Mouse (Mus musculus): ENCODE results near the gene Gm17387.

The Gm17387 gene

GRCm38 (mm10) chr7:141047581-141048225 lies 18.8 kb downstream of the Gm17387 start:
- no peak for DNase-seq (ENCODE audit: low spot score in 2 of 2)

DNA sequence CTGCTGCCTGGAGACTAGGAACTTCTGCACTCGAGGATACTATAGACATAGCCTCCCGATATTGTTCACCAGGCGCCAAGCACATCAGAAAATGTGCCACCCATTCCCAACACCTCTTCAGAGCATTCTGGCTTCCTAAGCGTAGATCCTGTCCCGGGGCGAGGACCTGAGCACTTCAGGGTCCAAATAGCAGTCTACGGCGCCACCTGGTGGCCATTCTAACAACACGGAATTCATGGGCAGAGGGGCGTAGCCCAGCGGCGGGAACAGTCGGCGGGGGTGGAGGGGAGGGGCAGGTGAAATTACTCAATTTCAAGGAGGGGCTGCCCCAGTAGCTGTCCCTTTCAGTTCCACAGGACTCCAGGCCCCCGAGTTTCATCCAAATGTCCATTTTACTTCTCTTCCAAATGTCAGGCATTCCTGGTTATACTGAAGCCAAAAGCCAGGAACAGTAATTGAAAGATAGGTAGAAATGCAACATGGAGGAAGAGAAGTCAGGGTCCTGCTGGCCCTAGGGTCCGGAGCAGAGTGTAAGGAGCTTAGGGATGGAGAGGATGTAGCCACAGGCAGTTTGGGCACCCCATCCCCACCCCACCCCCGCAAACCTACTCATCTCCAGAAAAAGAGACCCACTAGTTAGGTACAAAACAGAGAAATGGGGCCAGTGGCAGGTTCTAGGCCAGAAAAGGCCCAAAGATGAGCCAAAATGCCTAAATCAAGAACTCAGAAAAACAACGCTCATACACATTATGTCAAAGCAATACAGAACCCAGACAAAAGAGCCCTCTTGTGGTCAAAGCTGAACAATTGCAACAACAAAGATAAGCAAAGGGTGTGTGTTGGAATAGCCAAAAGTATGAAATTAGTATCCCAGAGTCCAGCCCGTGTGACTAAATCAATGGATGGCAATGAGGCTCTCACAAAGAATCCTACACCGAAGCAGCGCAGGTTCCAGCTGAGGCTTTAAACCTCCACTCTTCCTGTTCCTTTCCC lies 19.6 kb downstream of the Gm17387 start:
- peak; percentile 75 to 89 for DNase-seq (ENCODE audit: low spot score in 2 of 2)

GRCm38 (mm10) chr7:141049326-141049725 lies 20.4 kb downstream of the Gm17387 start:
- DNase-seq (ENCODE audit: low spot score in 2 of 2) = no peak

DNA sequence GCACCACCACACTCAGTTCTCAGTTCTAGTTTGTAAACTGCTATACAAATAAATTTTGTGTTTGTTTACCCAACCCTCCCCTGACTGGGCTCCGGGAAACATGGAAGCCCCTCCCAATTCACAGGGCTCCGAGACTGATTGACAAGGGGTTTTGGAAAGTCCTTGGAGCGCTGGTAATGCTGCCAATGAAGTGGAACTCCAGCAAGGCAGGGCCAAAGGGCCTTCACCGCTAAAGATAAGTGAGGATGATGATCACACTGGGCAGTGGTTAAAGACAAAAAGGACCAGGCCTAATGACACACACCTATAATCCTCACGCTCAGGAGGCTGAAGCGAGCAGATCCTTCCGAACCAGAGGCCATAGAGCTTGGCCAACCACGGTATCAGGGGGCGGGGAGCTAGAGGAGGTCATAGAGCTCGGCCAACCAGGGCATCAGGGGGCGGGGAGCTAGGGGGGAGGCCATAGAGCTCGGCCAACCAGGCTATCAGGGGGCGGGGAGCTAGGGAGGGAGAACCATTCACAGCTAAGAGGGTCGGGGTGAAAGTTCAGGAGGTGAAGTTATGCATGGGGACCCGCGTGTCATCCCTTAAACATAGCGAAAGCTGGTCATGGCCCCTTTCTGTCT lies 22.2 kb downstream of the Gm17387 start:
- no peak for DNase-seq (ENCODE audit: low spot score in 2 of 2)

- DNase-seq (ENCODE audit: low spot score in 2 of 2) = no peak
These were observed 23.1 kb downstream of the Gm17387 start for GRCm38 (mm10) chr7:141052016-141052415.

- DNase-seq (ENCODE audit: low spot score in 2 of 2) = no peak
These were observed 23.5 kb downstream of the Gm17387 start for GRCm38 (mm10) chr7:141052421-141052820.

GRCm38 (mm10) chr7:141055785-141056184 lies 26.9 kb downstream of the Gm17387 start:
- no peak for DNase-seq (ENCODE audit: low spot score in 2 of 2)

DNA sequence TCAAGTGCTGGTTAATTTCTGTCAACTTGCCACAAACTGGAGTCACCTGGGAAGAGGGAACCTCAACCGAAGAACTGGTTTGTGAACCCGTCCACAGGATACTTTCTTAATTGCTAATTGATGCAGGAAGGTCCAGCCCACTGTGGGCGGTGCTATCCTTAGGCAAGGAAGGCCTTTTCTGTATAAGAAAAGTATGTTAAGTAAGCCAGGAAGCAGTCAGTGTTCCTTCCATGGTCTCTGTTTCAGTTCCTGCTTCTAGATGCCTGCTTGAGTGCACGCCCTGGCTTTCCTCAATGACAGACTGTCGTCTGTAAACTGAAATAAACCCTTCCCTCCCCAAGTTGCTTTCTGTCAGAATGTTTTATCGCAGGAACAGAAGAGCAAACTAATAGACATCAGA lies 28.0 kb downstream of the Gm17387 start:
- DNase-seq (ENCODE audit: low spot score in 2 of 2) = no peak

DNA sequence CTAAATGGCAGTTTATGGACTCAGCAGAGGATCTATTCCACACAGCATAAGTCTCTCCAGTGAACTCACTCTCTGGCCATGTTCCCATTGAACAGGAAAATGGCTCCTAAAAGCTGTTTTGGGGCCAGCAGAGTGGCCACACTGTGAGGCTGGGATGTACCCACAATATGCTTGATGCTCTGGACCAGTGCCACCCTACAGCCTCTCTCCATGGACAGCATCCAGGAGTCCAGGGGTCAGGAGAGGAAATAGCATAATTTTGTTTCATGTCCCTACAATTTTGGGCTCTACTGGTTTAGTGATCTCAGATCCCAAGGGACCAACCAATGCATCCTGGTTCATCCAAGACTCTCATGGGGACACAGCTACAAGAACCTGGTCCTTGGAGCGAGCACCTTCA lies 28.6 kb downstream of the Gm17387 start:
- DNase-seq (ENCODE audit: low spot score in 2 of 2) = no peak

DNA sequence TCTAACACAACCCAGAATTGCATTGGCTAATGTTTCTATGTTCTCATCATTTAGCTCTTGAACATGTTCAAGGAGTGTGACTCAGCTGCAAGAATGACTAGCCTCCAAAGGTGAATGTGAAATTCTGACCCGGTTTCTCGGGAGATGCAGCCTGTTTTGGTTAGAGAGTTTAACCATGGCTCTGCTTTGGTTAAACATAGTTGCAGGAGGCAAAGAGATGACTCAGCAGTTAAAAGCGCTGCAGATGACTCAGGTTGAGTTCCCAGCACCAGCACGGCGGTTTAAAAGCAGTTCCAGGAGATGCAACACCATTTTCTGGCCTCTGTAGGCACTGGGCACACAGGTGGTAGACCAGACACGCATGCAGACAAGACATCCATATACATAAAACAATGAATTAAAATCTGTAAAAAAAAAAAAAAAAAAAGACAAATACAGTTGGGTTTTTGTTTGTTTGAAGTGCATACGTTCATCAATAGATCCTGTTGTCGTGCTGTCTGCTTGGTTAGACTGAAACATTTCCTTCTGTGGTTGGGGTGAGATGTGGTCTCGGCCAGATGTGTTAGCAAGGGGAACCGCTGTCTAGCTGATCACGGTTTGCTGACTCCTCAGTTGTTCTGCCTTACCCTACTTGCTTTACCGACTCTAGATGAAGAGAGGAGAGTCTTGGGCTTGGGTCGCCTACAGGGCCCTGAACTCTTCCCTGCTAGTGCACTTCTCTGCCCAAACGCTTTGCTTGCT lies 29.8 kb downstream of the Gm17387 start:
- no peak for DNase-seq (ENCODE audit: low spot score in 2 of 2)

DNA sequence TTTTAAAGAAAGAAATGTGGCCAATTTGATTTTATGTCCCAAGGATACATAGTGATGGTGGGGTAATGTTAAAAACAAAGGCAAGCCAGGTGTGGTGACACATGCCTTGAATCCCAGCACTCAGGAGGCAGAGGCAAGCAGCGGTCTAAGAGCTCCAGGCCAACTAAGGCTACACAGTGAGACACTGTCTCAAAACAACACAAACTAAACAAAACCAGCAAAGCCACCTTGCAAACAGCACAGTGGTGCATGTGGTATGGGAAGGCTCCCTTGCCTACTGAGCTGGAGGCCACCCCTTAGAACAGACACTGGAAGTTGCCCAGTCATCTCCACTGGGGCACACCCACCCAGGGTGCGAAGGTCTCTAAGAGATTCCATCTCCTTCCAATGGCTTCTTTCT lies 31.0 kb downstream of the Gm17387 start:
- no peak for DNase-seq (ENCODE audit: low spot score in 2 of 2)

DNA sequence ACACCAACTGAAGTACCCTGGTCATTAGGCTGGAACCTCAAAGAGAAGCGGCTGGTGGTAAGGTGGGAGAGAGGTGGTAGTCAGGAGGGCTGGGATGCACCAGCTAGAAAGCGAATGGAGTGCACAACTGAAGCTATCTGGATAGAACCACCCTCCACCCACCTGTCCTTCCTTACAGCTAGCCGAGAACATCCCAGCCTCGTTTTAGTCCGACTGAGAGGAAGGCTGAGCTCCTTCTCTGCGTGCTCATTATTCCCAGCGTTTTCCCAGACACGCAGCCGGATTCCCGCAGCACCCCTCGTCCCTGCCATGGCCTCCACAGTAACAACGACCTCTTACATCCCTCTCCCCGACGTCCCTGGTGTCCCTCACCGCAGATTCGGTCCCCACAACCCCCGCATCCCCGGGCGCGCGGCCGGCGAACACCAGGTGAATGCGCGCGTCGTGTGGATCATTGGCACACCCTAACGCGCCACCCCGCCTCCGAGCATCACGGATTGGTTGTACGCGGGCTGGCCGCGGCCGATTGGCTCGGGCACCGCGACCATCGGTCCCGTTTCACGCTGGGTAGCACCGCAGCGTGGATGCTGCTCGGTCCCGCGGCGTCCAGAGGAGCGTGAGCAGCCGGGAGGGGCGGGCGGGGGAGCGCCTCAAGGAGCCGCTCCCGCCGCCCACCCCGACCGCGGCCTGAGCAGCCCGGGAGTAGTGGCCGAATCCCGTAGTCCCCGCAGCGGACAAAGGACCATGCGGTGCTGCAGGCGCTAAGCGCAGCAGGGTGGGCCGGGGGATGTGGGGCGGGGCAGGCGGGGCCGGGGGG lies 31.7 kb downstream of the Gm17387 start, which contains the start of gene B4galnt4:
B4galnt4 (plus strand) TSS at position 679 of the 817 bp plus-strand sequence.
- peak in 1 of 2 experiments; percentile 51 for DNase-seq (ENCODE audit: low spot score in 2 of 2)

GRCm38 (mm10) chr7:141061269-141061692 lies 32.4 kb downstream of the Gm17387 start:
- DNase-seq (ENCODE audit: low spot score in 2 of 2) = no peak

GRCm38 (mm10) chr7:141062525-141062924 lies 33.6 kb downstream of the Gm17387 start:
- DNase-seq (ENCODE audit: low spot score in 2 of 2) = no peak

DNA sequence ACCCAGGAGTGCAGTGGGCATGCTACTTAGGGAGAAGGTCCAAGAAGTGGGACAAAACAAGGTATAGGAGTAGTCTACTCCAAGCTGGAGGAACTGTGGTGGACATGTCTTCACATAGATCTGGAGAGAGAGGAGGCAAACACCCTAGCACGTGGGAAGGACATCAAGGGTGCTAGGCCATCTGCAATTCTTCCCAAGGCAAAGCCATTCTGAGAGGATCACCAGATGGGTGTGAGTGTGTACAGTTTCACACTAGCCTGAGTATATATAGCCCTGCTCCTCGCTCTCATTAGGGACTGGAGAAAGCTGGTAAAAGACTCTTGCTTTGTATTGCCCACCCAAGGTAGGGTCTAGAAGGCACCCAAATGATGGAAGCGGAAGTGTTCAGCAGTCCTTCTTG lies 34.4 kb downstream of the Gm17387 start:
- DNase-seq (ENCODE audit: low spot score in 2 of 2) = no peak

GRCm38 (mm10) chr7:141064175-141064574 lies 35.2 kb downstream of the Gm17387 start:
- no peak for DNase-seq (ENCODE audit: low spot score in 2 of 2)

- DNase-seq (ENCODE audit: low spot score in 2 of 2) = no peak
These were observed 35.6 kb downstream of the Gm17387 start for GRCm38 (mm10) chr7:141064576-141064975.

DNA sequence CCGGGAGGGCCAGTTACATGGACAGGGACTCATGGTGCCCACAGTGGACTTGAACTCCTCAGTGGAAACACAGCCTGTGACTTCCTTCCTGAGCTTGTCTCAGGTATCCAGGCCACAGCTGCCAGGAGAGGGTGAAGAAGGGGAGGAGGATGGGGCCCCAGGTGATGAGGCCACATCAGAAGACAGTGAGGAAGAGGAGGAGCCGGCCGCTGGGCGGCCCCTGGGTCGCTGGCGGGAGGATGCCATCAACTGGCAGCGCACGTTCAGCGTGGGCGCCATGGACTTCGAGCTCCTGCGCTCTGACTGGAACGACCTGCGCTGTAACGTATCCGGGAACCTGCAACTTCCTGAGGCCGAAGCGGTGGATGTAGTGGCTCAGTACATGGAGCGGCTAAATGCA lies 39.4 kb downstream of the Gm17387 start:
- DNase-seq (ENCODE audit: low spot score in 2 of 2) = no peak

- DNase-seq (ENCODE audit: low spot score in 2 of 2) = peak in 1 of 2 experiments; percentile 82
These were observed 41.3 kb downstream of the Gm17387 start for GRCm38 (mm10) chr7:141070058-141070862.
